Mouse (Mus musculus): ENCODE measurements around the gene Ssu72.

DNA sequence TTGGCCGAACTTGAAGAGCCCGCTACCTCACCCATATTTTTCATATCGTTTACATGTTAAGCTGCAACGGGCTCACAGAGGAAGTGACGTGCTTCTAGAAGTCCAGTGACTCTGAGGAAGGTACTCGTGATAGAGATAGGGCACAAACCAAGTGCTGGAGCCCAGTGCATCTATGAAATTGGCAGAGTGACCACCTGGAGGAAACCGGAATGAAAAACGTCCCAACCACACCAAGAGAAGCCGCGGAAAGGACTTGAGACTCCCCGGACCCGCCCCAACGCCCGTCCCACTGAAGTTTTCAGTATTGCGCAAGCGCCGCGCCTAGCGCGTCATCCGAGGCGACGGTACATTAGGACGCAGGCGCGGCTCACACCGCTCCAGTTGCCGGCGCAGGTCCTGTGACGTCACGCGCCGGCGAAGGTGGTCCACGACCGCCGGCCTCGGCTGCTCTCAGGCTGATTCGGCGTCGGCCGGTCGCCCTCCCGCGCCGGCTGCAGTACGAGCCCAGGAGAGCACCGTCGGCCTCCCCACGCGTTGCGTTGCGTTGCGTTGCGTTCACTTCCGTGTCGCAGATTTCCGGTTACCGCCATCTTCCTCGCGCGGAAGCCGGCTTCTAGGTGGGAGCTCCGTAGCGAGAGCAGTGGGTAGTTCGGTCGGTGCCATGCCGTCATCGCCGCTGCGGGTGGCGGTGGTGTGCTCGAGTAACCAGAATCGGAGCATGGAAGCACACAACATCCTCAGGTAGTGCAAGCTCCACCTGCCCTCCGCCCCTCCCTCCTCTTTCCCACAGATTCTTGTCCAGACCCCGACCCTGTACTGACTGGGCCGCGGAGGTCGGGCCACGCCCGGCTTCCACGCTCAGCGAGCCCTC, at the start of gene Ssu72:
- peak; percentile 32 for TF ChIP-seq POLR2A (IDR thresholded peaks at IDR 0.05; ENCODE audit: low read depth, low read length)
- TF ChIP-seq CTCF (conservative IDR thresholded peaks at IDR 0.05; ENCODE audit: insufficient read depth, insufficient read length, low read depth, low read length) = no peak
